Mouse (Mus musculus) layer of hippocampus, adult 9-11 months (tissue): ENCODE results near the gene Phtf2.
A peak's percentile ranks its signal among the peaks of the same experiment; 100 is the strongest.
"Not testable (repeated sequence)": the region's sequence is repeated elsewhere in the genome, so short reads cannot be mapped to it uniquely, and the experiment has no call there.

Experiments
- DNase-seq: peaks from one replicate; pipeline ENCODE4 v3.0.0; 2022

Phtf2 gene

DNA sequence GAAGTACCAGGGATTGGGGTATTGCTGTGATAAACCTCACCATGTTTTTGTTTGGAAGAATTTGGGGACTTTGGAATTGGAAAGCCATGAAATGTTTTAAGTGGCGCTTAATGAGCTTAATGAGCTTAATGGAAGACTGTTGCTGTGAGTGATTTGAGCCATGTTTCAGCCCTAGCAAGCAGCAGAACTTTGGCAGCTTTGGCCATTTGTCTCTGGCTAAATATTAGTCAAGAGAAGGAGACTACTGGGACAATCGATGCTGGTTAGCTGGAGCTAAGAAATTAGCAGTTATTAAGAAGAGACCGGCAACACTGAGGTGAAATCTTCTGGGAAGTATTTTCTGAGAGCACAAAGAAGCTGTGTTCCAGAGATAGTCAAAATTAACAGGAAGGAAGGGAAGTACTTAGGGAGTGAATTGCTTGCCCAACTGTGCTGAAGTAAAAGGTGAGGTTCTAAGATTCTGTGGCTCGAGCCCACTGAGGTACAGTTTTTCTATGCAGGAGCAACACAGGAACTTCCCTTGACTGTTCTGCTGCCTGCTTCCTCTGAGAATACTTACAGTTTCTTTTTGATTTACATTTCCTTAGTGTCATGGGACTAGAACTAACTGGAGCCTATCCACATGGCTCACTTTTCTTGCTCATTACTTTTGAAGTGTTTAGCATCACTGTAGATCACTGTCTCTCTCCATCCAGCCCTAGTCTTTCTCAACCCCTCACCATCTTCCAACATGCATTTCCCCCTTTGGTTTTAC lies 17.5 kb downstream of the Phtf2 start:
- no peak for DNase-seq

- DNase-seq = no peak
Observed at GRCm38 (mm10) chr5:20861901-20862300, 20.0 kb downstream of the Phtf2 start.

GRCm38 (mm10) chr5:20860565-20860964 lies 21.4 kb downstream of the Phtf2 start:
- no peak for DNase-seq

DNA sequence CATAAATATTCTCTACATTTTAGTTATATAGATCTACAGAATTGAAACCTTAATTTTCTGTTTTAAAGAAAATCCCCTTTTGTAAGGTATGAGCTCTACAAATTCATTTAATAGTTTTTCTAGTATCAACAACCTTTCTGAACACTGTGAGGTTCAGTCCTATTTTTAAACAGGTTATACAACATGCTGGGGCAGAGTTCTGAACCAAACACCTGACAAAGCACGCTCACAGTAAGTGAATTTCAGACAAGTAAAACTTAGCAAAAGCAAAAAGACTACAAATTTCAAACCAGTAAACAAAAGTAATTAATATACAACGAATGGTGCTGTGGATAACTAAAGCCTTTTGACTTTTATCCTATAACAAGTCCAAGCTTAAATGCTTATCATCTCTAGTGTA lies 23.5 kb downstream of the Phtf2 start:
- DNase-seq = no peak

GRCm38 (mm10) chr5:20855066-20855465 lies 26.9 kb downstream of the Phtf2 start:
- DNase-seq = no peak

DNA sequence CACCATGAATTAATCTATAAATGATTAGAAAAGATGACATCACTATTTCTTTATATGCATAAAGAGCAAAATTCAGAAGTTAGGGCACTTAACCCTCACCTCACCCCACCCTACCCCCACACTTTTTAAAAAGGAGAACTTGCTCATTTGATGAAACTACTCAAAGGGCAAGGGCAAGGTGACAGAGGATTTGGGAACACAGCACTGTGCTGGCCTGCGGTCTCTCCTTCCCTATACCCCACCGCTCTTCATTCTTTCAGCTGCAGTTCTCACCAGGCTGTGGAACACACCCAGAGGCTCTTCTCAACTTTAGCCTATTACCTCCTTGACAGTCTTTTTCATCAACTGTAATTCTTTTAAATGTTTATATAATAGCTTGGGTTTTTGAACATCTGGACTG lies 34.9 kb downstream of the Phtf2 start:
- DNase-seq = no peak

DNA sequence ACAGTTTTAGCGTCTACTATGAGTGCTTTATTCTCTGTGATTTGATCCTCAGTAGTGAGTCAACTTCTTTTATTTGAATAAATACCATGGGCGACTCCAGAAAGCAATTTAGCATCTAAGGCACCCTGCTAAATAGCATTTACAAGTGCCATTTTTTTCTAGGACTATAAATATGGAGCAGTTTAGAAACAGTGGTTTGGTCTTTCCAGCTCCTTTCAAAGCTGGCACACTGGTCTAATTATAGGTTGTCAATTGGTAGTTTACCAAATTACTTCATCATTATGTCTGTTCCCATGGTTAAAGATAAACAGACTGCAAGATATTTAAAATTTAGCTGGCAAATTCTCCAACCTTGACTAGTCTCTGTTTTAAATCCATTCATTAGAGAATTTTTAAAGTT lies 38.1 kb downstream of the Phtf2 start:
- DNase-seq = peak; percentile 25

DNA sequence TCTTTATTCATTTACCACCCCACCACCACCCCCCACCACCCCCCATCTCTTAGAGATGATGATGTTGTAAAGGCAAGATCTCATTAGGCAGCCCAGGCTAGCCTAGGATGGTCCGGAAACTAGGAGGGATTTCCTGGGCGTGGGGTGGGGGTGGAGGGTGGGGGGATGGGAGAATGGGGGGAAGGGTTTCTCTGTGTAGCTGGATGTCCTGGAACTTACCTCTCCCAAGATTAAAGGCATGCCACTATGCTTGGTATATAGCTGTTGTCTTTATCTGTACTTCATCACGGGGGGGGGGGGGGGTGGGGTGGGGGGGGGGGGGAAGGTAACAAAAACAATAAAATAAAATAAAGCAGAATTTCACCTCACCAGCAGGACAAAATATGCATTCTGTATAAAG lies 38.5 kb downstream of the Phtf2 start:
- DNase-seq = no peak

- DNase-seq = no peak
Observed at GRCm38 (mm10) chr5:20837082-20837481, 44.8 kb downstream of the Phtf2 start.

DNA sequence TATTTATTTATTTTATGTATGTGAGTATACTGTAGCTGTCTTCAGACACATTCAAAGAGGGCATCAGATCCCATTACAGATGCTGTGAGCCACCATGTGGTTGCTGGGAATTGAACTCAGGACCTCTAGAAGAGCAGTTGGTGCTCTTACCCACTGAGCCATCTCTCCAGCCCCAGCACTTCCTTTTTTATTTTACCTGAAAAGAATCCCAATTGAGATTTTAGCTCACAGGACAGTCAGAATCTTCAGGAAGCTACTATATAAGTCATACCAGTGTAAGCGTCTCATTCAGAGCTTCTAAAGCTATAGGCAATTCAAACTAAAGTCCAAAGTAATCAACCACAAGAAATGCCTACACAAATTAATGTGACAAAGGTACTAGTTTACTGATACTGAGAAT lies 47.5 kb downstream of the Phtf2 start:
- no peak for DNase-seq

- DNase-seq = no peak
Observed at GRCm38 (mm10) chr5:20831433-20831832, 50.5 kb downstream of the Phtf2 start.

DNA sequence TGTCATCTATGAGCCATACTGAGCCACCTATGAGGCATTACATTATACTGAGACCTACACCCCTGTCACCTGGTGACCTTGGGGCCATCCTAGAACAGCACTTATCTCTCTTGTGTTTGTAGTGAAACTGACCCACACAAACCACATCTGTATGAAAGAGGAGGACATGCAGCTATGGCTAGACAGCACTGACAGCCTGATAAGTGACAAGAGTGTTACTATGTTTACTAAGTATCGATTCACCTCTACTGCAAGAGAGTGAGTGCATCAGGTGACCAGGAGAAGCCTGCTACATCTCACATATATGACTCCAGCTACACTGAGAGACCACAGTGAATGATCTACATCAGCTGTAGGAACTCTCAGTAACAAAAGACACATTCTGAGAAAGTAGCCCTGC lies 51.2 kb downstream of the Phtf2 start:
- no peak for DNase-seq

- no peak for DNase-seq
Observed at GRCm38 (mm10) chr5:20821647-20822046, 60.3 kb downstream of the Phtf2 start.

- no peak for DNase-seq
Observed at GRCm38 (mm10) chr5:20821122-20821521, 60.8 kb downstream of the Phtf2 start.

- no peak for DNase-seq
Observed at GRCm38 (mm10) chr5:20815094-20815493, 66.8 kb downstream of the Phtf2 start.

DNA sequence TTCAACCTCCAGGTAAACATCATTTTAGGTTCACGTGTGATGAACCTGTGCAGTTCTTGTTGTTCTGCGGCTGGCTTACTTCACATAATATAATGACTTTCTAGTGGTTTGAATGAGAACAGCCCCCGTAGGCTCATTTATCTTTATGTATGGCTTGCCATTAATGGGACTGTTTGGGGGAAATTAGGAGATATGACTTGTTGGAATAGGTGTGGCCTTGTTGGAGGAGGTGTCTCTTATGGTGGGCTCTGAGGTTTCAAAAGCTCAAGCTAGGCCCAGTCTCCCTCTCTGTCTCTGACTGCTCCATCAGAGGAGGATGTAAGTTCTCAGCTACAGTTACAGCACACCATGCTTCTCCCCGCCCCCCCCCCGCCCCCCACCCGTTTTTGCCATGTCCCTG lies 71.5 kb downstream of the Phtf2 start:
- DNase-seq = no peak

DNA sequence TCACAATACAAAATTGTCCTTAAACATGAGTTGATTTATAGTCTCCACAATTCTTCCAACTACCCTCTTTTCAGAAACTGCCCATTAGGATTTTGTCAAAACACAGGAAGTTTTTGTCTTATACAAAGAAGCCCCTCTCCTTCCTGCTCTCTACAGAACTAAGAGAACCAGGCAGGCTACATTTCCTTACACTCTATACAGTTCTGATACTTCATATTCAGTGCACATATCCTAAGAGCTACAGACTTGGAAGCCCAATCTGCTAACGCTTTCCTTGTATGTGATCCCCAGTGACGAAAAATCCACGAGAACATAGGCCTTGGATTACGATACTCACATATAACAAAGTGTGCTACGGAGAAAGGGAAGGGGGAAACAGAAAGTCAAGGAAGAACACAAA lies 86.0 kb downstream of the Phtf2 start:
- no peak for DNase-seq

GRCm38 (mm10) chr5:20791793-20792554 lies 90.0 kb downstream of the Phtf2 start:
- DNase-seq = no peak

DNA sequence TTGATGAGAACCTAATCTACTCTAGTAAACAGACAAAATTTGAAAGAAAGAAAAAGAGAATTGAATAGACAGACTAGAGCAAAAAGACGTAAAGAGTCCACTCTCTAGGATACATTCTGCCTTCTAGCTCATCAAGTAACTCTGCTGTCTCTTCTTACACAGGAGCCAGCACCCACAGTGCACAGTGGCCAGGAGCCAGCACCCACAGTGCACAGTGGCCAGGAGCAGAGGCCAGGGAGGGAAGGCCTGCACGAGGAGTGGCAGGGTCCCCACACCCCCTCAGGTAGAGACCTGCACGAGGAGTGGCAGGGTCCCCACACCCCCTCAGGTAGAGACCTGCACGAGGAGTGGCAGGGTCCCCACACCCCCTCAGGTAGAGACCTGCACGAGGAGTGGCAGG lies 95.5 kb downstream of the Phtf2 start:
- DNase-seq = not testable (repeated sequence)

GRCm38 (mm10) chr5:20781116-20781515 lies 100.8 kb downstream of the Phtf2 start:
- DNase-seq = no peak

- no peak for DNase-seq
Observed at GRCm38 (mm10) chr5:20779191-20779590, 102.7 kb downstream of the Phtf2 start.

DNA sequence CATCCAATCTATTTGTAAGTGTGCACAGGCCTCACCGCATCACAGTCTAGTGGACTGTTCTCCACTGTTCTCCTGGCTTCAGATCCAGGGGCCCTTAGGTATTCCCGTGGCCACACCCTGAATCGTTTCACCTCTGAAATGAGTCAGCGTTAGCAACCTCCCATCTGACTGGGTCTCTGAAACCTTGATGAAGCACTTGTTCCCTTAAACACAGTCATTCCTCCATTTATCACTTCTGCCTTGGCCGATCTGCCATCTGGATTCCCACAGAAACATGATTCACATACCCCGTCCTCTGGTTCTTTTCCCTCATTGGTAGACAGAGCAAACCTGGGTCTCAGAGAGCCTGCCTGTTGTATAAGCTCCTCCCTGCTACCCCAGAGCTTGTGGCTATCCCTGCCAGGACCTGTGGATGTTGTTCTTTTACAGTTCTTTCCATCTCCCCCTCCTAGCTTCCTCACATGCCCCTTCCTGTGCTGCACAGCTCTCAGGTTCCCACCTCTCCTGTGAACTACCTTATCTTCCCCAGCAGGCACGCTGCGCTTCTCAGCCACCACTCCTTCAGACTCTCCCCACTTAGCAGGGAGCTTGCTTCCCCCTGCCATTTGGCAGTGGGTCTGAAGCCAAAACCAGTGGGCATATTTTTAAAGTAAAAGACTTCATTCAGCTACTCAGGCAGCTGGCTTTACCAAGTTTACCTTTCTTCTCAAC lies 103.5 kb downstream of the Phtf2 start:
- DNase-seq = peak; percentile 8

- peak; percentile 24 for DNase-seq
Observed at GRCm38 (mm10) chr5:20773341-20773740, 108.6 kb downstream of the Phtf2 start.

- DNase-seq = no peak
Observed at GRCm38 (mm10) chr5:20765365-20765920, 116.5 kb downstream of the Phtf2 start.
